Mouse (Mus musculus) MEL (cell line): ENCODE measurements at regions not wholly inside any gene's neighbourhood (a gene's known extent, or its start where the extent isn't known, plus 50 kb on each side); places are given as distances from the start of the nearest gene placed in this dataset.

Experiments used
- DNase-seq: peaks from one replicate; pipeline ENCODE4 v3.0.0; 2011; ENCODE audit warnings: low read depth, low spot score
- H3K27ac ChIP-seq: 2 replicates; pipeline ENCODE4 v1.5.1; 2012; ENCODE audit warnings: low read depth, mild to moderate bottlenecking, control low read depth, low read length, moderate library complexity; ENCODE audit not compliant: control insufficient read depth
- H3K27me3 ChIP-seq, 2 experiments: fragments of 150-350 bp in 1 of 2; sonication (generic) in 1 of 2; 2 replicates each; pipeline ENCODE4 v1.6.1; 2012; ENCODE audit warnings: low read length in 2 of 2, mild to moderate bottlenecking in 2 of 2, improper control_type of control experiment in 1 of 2, moderate library complexity in 1 of 2; ENCODE audit not compliant: insufficient read depth in 2 of 2, control insufficient read depth in 1 of 2
- H3K36me3 ChIP-seq, 2 experiments: 2 replicates each; pipeline ENCODE4 v1.6.1; 2012 to 2014; ENCODE audit warnings: low read length in 2 of 2, improper control_type of control experiment in 1 of 2, inconsistent platforms in 1 of 2, mild to moderate bottlenecking in 1 of 2; ENCODE audit not compliant: insufficient read depth in 2 of 2, control insufficient read depth in 1 of 2
- H3K4me1 ChIP-seq, 2 experiments: fragments of 150-350 bp in 1 of 2; sonication (generic) in 1 of 2; 2 replicates each; pipeline ENCODE4 v1.6.1; 2012; ENCODE audit warnings: low read length in 2 of 2, improper control_type of control experiment in 1 of 2, mild to moderate bottlenecking in 1 of 2; ENCODE audit not compliant: insufficient read depth in 2 of 2, control insufficient read depth in 1 of 2
- H3K4me3 ChIP-seq, 2 experiments: fragments of 150-350 bp in 1 of 2; sonication (generic) in 1 of 2; 2 replicates each; pipeline ENCODE4 v1.5.1; 2012; ENCODE audit warnings: low read depth in 2 of 2, low read length in 2 of 2, mild to moderate bottlenecking in 2 of 2, moderate library complexity in 2 of 2, control low read depth in 1 of 2, improper control_type of control experiment in 1 of 2; ENCODE audit not compliant: control insufficient read depth in 1 of 2, insufficient read depth in 1 of 2
- H3K79me2 ChIP-seq: 2 replicates; pipeline ENCODE4 v1.6.1; 2012; ENCODE audit warnings: mild to moderate bottlenecking, low read length, moderate library complexity; ENCODE audit not compliant: control insufficient read depth, poor library complexity, insufficient read depth
- H3K9ac ChIP-seq: 2 replicates; pipeline ENCODE4 v1.6.1; 2012; ENCODE audit warnings: low read depth, mild to moderate bottlenecking, control low read depth, low read length, moderate library complexity; ENCODE audit not compliant: control insufficient read depth, poor library complexity, severe bottlenecking
- H3K9me3 ChIP-seq: fragments of 150-350 bp; sonication (generic); replicated peaks from 2 replicates; pipeline ENCODE4 v1.6.1; 2012; ENCODE audit warnings: mild to moderate bottlenecking, low read length, improper control_type of control experiment, moderate library complexity; ENCODE audit not compliant: insufficient read depth
- BHLHE40 ChIP-seq: IDR thresholded peaks from 2 replicates; pipeline ENCODE4 v1.6.1; 2012; ENCODE audit warnings: low read depth, mild to moderate bottlenecking, inconsistent platforms, low read length, improper control_type of control experiment, borderline replicate concordance
- CHD1 ChIP-seq: IDR thresholded peaks from 2 replicates; pipeline ENCODE4 v1.6.1; 2012; ENCODE audit warnings: low read depth, mild to moderate bottlenecking, inconsistent platforms, low read length, improper control_type of control experiment
- E2F4 ChIP-seq: IDR thresholded peaks from 2 replicates; pipeline ENCODE4 v1.6.1; 2011; ENCODE audit warnings: low read depth, low read length, improper control_type of control experiment, borderline replicate concordance
- GABPA ChIP-seq: IDR thresholded peaks from 2 replicates; pipeline ENCODE4 v1.6.1; 2012; ENCODE audit warnings: low read depth, mild to moderate bottlenecking, inconsistent platforms, low read length, improper control_type of control experiment, moderate library complexity
- GATA1 ChIP-seq: IDR thresholded peaks from 2 replicates; pipeline ENCODE4 v1.6.1; 2011; ENCODE audit warnings: low read depth, low read length, improper control_type of control experiment
- JUND ChIP-seq: IDR thresholded peaks from 2 replicates; pipeline ENCODE4 v1.6.1; 2011; ENCODE audit warnings: low read depth, mild to moderate bottlenecking, improper control_type of control experiment, low read length
- KAT2A ChIP-seq: conservative IDR thresholded peaks from 2 replicates; pipeline ENCODE4 v1.6.1; 2012; ENCODE audit warnings: low read depth, low read length, improper control_type of control experiment, inconsistent platforms
- MAFK ChIP-seq: IDR thresholded peaks from 2 replicates; pipeline ENCODE4 v1.6.1; 2011; ENCODE audit warnings: low read depth, mild to moderate bottlenecking, low read length, improper control_type of control experiment, borderline replicate concordance
- MAZ ChIP-seq: IDR thresholded peaks from 2 replicates; pipeline ENCODE4 v1.6.1; 2012; ENCODE audit warnings: low read depth, mild to moderate bottlenecking, inconsistent platforms, low read length, improper control_type of control experiment
- MEF2A ChIP-seq: IDR thresholded peaks from 2 replicates; pipeline ENCODE4 v1.6.1; 2014; ENCODE audit warnings: low read depth, mild to moderate bottlenecking, inconsistent platforms, low read length, improper control_type of control experiment; ENCODE audit not compliant: poor library complexity, insufficient replicate concordance, severe bottlenecking; ENCODE audit errors: extremely low read depth
- MXI1 ChIP-seq: IDR thresholded peaks from 2 replicates; pipeline ENCODE4 v1.6.1; 2011; ENCODE audit warnings: mild to moderate bottlenecking, low read depth, low read length, improper control_type of control experiment
- MYB ChIP-seq: IDR thresholded peaks from 2 replicates; pipeline ENCODE4 v1.6.1; 2011; ENCODE audit warnings: mild to moderate bottlenecking, low read depth, low read length, improper control_type of control experiment
- MYC ChIP-seq: IDR thresholded peaks from 2 replicates; pipeline ENCODE4 v1.6.1; 2011; ENCODE audit warnings: low read depth, mild to moderate bottlenecking, low read length, improper control_type of control experiment, moderate library complexity
- NRF1 ChIP-seq: IDR thresholded peaks from 2 replicates; pipeline ENCODE4 v1.6.1; 2014; ENCODE audit warnings: low read depth, mild to moderate bottlenecking, inconsistent platforms, low read length, improper control_type of control experiment, moderate library complexity; ENCODE audit not compliant: poor library complexity, insufficient read depth, severe bottlenecking
- POLR2AphosphoS2 ChIP-seq: IDR thresholded peaks from 2 replicates; pipeline ENCODE4 v1.6.1; 2011; ENCODE audit warnings: low read length, improper control_type of control experiment
- POLR2AphosphoS5 ChIP-seq: IDR thresholded peaks from 2 replicates; pipeline ENCODE4 v1.6.1; 2012; ENCODE audit warnings: low read depth, borderline replicate concordance, mild to moderate bottlenecking, inconsistent platforms, low read length, moderate library complexity, mixed read lengths
- RCOR1 ChIP-seq: IDR thresholded peaks from 2 replicates; pipeline ENCODE4 v1.6.1; 2012; ENCODE audit warnings: low read depth, mild to moderate bottlenecking, inconsistent platforms, low read length, improper control_type of control experiment
- SIN3A ChIP-seq: IDR thresholded peaks from 2 replicates; pipeline ENCODE4 v1.6.1; 2012; ENCODE audit warnings: low read length, improper control_type of control experiment, inconsistent platforms
- SMC3 ChIP-seq: IDR thresholded peaks from 2 replicates; pipeline ENCODE4 v1.6.1; 2011; ENCODE audit warnings: low read depth, low read length, improper control_type of control experiment
- TAL1 ChIP-seq: IDR thresholded peaks from 2 replicates; pipeline ENCODE4 v1.6.1; 2012; ENCODE audit warnings: mild to moderate bottlenecking, inconsistent platforms, low read length, moderate library complexity, mixed read lengths
- TBP ChIP-seq: IDR thresholded peaks from 2 replicates; pipeline ENCODE4 v1.8.0; 2011; ENCODE audit warnings: low read depth, low read length, improper control_type of control experiment
- TCF12 ChIP-seq: IDR thresholded peaks from 2 replicates; pipeline ENCODE4 v1.6.1; 2014; ENCODE audit warnings: low read depth, mild to moderate bottlenecking, inconsistent platforms, low read length, improper control_type of control experiment, moderate library complexity
- USF1 ChIP-seq: IDR thresholded peaks from 2 replicates; pipeline ENCODE4 v1.6.1; 2014; ENCODE audit warnings: low read depth, mild to moderate bottlenecking, inconsistent platforms, low read length, improper control_type of control experiment, moderate library complexity
- USF2 ChIP-seq, 2 experiments: IDR thresholded peaks; 2 replicates each; pipeline ENCODE4 v1.6.1; 2011 to 2012; ENCODE audit warnings: improper control_type of control experiment in 2 of 2, low read length in 2 of 2, borderline replicate concordance in 1 of 2, inconsistent platforms in 1 of 2, low read depth in 1 of 2, mild to moderate bottlenecking in 1 of 2; ENCODE audit not compliant: insufficient read depth in 1 of 2
- ZC3H11A ChIP-seq: IDR thresholded peaks from 2 replicates; pipeline ENCODE4 v1.6.1; 2012; ENCODE audit warnings: low read depth, mild to moderate bottlenecking, inconsistent platforms, low read length, improper control_type of control experiment
- ZNF384 ChIP-seq: IDR thresholded peaks from 2 replicates; pipeline ENCODE4 v1.6.1; 2012; ENCODE audit warnings: low read depth, mild to moderate bottlenecking, inconsistent platforms, low read length, improper control_type of control experiment

- Histone ChIP-seq H3K27ac (no peak overlapping the region), H3K79me2 (no peaks in the 10 kb centered on the region), H3K27me3 (no peaks in the 10 kb centered on the region), H3K9me3 (no peaks in the 10 kb centered on the region), H3K36me3 (no peaks in the 10 kb centered on the region), H3K4me3 (no peak overlapping the region), H3K4me1 (no peaks in the 10 kb centered on the region), H3K9ac (no peak overlapping the region)
- TF ChIP-seq E2F4 (no peak), GABPA (no peak), USF2 (IDR thresholded peaks at IDR 0.05; ENCODE audit: borderline replicate concordance in 1 of 2, insufficient read depth in 1 of 2, low read depth in 1 of 2, low read length in 2 of 2) (no peak), NRF1 (no peak), SMC3 (no peak), BHLHE40 (no peak), MXI1 (no peak), USF1 (no peak), ZC3H11A (no peak), MYB (no peak), MYC (no peak), JUND (no peak), POLR2AphosphoS2 (no peak), MAZ (no peak), KAT2A (no peak), TBP (no peak), MAFK (no peak), CHD1 (no peak), POLR2AphosphoS5 (no peak)
- no peak for DNase-seq
Observed at GRCm38 (mm10) chr14:71660166-71660565, 831.5 kb downstream of the Gm9195 start.

- no peak overlapping the region for H3K4me3 ChIP-seq
- no peaks in the 10 kb centered on the region for H3K27me3 ChIP-seq
- no peaks in the 10 kb centered on the region for H3K79me2 ChIP-seq
- no peaks in the 10 kb centered on the region for H3K36me3 ChIP-seq
- DNase-seq = no peak
- H3K9me3 ChIP-seq = no peaks in the 10 kb centered on the region
- TF ChIP-seq MAZ = no peak
- TF ChIP-seq GATA1 = no peak
- no peak for TF ChIP-seq SIN3A
- no peak for TF ChIP-seq GABPA
- TF ChIP-seq TAL1 = no peak
- TF ChIP-seq BHLHE40 = no peak
- no peak for TF ChIP-seq MYC
- no peak for TF ChIP-seq TBP
- no peak for TF ChIP-seq USF2 (IDR thresholded peaks at IDR 0.05; ENCODE audit: borderline replicate concordance in 1 of 2, insufficient read depth in 1 of 2, low read depth in 1 of 2, low read length in 2 of 2)
- TF ChIP-seq TCF12 = no peak
- no peak for TF ChIP-seq MEF2A
- TF ChIP-seq ZNF384 = no peak
- TF ChIP-seq RCOR1 = no peak
- H3K27ac ChIP-seq = no peak overlapping the region
- H3K9ac ChIP-seq = no peak overlapping the region
- H3K4me1 ChIP-seq = no peaks in the 10 kb centered on the region
Observed at GRCm38 (mm10) chr14:71654785-71655627, 836.6 kb downstream of the Gm9195 start.
